Mouse (Mus musculus) mouse trophoblast stem cell (cell line): ENCODE measurements around the gene Snx30.

Experiments
- in situ Hi-C, 2 experiments: fragments of 300-500 bp; cut with MseI, MboI; formaldehyde crosslinking; loops; 2 replicates in 1 of 2; 3 replicates in 1 of 2; pipeline ENCODE4 v1.15.1; 2025

Snx30 gene

DNA sequence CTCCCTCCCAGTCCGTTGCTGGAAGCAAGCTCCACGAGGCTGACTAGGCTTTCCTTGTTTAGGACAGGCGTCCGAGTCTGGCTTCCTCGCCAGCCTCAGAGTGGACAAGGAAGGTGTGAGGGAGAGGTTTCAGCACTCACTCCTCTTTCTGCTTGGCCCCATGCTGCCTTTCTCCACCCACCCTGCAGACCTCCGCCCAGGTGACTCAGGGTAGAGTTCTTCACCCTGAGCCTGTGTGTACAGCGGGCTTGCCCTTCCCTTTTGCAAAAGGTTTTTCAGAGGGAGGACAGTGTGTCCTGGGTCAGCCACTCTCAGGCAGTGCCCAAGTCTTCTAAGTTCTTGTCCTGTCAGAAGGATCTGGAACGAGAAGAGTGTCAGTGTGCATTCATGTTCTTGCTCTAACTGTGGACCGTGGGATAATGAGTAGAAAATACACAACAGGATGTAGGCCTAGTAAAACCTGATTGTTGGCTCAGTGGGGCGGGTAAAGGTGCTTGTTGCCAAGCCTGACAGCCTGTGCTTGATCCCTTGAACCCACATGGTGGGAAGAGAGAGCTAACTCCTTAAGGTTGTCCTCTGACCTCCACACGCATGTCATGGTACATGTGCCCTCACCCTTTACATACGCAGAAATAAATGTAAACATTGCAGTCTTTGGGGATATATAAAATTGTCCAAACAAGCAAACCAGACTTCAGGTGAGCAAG, 92.3 kb downstream of the Snx30 start:
- in situ Hi-C loops: no loop called here

DNA sequence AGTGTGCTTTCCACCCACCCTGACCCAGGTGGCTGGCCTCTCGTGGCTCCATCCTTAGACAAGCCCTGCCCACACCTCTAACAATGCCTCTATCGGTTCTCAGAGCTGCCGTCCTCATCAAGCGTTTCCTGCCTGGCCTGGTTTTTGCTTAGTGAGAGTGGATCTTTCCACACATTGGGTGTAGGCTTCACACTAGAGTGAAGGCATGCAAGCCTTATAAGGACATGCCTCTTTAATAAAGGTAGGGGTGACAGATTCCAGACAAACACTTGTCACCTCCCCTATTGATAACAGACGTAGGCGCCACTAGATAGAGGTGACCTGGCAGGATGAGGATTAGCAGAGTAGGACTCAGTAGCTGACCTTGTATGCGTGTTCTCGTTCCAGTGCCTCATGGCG, 92.9 kb downstream of the Snx30 start:
- in situ Hi-C loops: no loop called here

DNA sequence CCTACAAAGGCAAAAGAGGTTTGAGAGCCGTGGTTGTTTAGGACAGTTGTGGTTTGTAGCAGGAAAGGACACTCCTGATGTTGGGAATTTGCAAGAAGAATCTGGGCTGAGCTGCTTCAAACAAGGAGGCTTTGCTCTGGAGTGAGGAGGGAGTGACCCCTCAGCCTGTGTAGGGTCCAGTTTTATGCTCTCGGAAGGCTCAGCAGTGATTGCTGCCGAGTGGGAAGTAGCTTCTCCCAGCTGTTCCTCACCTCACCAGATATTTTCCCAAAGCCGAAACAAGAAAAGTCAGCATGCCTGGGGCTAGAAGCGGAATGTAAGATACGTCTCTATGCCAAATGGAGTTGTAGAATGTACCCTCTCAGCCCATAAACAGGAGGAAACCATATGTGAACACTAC, 96.2 kb downstream of the Snx30 start:
- in situ Hi-C loops: no loop called here

DNA sequence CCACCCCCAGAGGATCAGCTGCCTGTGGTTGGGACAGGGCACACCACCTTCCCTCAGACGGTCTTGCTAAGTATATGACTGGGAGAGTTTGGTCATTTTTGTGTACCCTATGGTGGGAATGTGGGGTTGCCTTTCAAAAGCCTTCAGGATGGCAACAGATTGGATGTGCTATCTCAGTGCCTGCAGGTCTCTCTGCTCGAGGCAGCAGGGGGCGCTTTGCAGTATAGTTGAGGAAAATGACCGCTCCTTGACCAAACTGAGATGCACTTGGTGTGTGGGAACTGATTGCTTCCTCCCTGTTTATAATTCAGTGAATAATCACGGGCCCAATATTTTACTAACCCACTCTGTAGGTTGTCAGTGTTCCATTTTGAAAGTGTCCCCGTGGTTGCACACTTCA, 96.9 kb downstream of the Snx30 start:
- in situ Hi-C loops: no loop called here

DNA sequence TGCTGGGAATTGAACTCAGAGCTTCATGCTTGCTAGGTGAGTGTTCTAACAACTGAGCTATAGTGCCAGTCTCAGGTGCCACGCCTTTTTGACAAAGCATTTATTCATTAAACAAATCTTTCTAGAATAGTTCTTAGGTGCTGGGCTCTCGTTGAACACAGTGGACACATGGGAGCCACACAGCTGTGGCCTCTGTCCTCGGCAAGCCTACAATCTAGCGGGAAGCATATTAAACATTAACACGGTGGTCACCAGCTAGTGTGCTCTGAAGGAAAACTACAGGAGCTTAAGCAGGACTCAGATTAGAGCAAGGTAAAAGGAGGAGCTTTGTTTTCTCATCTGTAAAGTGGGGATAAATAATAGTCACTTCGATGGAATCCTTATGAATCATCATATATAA, 101.5 kb downstream of the Snx30 start:
- in situ Hi-C loops: no loop called here

DNA sequence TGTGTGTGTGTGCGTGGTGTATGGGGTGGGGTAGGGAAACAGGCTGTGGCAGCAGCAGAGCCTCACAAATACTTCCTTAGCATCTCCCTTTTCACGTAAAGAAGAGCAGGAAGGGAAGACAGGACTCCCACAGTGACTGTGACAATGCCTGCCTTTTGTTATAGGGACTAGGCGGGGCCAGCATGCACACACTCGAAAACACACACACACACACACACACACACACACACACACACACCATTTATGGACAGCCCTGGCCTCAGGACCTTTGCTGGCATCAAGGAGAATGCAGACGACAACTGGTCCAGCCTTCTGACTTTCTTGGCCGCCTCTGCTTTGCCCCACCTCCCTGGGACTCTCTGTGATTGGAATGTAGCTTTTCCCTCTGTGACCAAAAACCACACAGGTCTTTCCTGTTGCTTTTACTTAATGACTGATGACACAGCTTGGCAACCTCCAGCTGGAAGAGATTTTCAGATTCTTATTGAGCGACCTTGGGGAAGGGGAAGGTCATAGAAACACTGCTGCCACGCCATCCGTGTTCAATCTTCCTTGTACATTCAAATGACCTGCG, 102.1 kb downstream of the Snx30 start:
- in situ Hi-C loops: no loop called here

DNA sequence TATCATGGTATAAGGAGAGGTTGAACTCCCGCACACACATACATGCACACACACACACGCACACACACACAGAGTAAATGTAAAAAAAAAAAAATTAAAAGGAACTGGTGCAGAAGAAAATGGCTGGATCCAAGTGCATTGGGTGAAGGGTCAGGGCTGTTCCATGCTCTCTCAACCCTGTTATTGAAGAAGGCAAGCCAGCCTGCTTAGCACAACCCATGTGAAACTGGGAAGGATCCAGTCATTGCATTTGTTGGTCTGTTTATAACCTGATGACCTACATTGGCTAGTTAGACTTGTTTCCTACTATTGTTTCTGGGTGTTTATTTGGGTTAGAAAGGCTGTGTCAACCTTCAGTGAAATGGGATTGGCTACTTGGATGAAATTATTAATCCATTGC, 103.1 kb downstream of the Snx30 start:
- in situ Hi-C loops: no loop called here

DNA sequence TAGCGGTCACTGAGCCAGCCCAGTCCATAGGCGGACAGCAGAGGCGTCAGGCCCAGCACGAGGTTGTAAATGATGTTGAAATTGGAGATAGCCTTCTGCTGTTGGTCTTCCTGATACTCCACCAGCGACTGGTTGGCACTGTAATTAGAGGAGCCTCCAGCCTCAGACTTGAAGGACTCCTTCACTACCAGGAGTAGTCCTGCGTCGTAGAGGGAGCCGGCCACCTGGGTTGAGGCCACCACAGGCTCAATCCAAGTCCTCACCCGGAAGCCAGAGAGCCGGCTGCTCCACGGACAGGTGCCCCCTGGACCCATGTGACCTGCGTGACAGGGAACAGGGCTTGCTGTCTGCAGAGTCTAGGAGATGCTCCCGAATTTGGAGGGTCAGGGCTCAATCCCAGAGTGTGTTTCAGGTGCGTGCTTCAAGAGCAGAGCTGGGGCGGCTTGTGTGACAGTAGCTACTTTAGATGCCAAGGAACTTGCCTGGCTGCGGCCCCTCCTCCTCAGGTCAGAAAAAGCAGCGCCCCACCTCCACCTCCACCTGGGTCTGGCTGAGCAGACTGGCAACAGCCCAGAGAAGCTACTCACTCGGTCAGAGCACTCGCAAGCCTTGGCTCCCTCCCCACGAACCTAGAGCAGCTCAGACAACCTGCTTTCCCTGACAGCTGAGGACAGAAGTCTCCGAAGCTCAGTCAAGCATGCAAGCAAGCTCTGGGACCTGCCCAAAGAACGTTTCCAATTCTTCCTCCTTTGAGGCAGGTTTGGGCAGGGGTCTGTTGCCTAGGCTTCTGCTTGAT, 109.2 kb downstream of the Snx30 start, which contains the start of gene Slc46a2:
Gene Slc46a2 (minus strand): TSS at position 449 of the 796 bp plus-strand sequence.
- in situ Hi-C loops: no loop called here

DNA sequence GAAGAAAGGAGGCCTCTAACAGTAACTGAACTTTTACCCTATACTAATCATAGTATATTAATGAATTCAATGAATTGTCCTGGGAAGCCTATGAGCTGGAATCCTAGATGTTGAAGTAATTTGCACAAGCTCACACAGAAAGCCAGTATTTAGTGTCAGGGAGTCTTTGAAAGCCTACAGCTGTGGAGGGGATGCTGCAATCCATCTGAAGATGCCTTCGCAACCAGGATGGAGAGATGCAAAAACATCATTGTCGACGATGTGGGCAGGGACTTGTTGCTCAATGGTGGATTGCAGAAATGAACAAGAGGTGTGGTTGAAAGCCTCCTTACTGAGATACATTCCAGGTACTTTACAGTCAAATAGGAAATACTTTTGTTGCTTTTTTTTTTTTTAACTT, 112.3 kb downstream of the Snx30 start:
- in situ Hi-C loops: no loop called here

DNA sequence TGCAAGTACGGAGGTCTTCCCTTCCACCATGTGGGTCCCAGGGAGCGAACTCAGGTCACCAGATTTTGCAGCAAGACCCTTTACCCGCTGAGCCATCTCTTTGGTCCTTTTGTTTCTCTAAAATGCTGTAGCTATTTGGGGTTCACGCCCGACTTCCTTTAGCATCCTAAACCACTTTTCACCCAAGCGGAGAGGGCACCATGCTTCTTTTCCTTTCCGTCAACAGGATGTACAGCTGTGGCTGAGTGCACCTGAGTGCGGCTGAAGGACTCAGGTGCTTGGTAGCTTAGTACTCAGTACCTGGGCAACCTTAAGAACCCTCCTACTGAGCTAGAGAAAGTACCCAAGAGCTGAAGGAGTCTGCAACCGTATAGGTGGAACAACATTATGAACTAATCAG, 119.4 kb downstream of the Snx30 start:
- in situ Hi-C loops: loop anchor here (5.0 to 10.0 kb wide), 3 partner anchors 50 to 138 kb away; no protein-coding TSS in a partner anchor

DNA sequence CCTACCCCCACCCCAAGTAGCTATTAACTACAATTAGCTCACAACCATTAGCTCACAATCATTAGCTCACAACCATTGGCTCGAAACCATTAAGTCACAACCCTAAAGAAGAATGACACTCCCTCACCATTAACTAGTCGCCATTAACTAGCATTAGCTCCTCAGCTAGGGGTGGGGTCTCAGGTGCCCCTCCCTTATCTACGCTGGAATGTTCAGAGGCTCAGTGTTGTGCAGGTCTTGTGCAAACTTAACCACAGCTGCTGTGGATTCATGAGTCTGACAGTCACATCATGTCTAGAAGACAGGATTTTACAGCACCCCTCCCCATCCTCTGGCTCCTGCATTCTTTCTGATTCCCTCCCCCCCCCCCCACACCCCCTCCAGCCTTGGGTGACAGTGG, 122.0 kb downstream of the Snx30 start:
- in situ Hi-C loops: loop anchor here (5.0 to 10.0 kb wide), 3 partner anchors 53 to 140 kb away; no protein-coding TSS in a partner anchor

DNA sequence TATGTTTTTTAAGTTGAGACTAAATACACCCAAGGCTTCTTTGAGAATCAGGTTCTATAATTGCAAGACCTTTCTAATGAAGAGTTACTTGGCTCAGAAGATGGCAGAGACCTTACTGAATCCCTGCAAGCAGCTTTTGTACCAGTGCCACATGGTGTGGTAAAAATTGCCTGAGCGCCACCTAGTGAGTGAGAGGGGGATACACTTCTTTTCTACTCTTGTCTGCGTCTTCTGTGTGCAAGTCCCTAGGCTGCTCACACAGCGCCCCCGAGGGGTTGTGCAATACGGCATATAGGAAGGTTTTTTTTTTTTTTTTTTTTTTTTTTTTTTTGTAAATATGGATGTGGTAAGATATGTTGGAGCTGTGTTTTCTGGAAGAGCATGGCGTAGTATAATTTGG, 122.7 kb downstream of the Snx30 start:
- in situ Hi-C loops: loop anchor here (5.0 to 10.0 kb wide), 3 partner anchors 54 to 141 kb away; no protein-coding TSS in a partner anchor

DNA sequence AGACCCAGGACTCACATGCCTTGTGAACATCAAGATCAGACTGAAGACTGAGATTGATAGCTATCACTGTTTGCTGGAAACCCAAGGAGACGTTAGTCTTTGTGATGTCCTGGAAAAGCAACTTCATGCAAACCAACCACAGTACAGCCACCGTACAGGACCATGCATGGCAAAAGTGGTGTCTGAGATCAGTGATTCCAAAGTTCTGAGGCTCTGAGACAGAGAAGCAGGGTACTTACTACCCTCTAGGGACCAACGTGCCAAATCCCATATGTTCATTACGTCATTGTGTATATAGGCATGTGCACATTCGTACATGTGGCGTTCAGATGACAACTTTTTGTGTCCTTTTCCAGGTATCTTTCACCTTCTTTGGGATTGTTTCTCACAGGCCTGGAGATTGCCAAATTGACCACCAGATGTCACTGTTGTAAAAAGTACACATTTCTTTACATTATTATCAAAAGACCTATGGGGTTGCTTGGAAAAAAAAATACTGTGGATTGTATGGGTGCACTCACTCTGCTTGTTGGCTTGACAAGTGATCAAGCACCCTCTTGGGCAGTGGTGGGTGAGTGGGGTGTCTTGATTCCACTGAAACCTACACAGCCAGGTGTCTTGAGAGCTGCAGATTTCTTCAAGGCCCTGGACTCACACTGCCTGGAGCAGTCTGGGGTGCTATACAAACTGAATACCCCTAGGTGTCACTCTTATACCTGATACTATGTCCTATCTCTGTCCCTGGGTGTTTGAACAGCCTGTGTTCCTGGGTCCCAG, 127.1 kb downstream of the Snx30 start:
- in situ Hi-C loops: no loop called here

DNA sequence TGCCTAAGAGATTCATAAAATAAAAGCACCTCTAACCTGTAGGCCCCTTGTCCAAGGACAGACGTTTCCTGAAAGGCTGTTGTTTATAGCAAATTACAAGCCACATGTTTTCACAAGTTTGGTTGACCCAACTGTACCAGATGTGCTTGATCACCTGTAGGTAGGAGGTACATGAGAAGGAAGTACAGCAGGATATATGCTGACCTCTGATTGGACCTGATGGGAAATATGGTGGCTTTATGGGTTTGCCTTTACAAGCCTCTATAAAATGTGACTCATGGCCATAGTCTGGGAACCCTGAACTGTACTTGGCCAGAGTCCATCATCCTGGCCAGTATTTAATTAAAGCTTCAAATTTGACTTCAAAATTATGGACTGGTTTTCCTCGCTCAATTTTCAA, 131.9 kb downstream of the Snx30 start:
- in situ Hi-C loops: no loop called here
